Mouse (Mus musculus): Measurements from ENCODE around the gene Tbata. TPM values are rescaled to one million over a fixed set of nuclear protein-coding genes. Genes with fewer than 3 reads are reported as not detected.

Gene Tbata
- not detected in 2 replicates for polyA plus RNA-seq (2014; fragmentation: Nextera tagmentation; extraction: Ambion mirVana)

DNA sequence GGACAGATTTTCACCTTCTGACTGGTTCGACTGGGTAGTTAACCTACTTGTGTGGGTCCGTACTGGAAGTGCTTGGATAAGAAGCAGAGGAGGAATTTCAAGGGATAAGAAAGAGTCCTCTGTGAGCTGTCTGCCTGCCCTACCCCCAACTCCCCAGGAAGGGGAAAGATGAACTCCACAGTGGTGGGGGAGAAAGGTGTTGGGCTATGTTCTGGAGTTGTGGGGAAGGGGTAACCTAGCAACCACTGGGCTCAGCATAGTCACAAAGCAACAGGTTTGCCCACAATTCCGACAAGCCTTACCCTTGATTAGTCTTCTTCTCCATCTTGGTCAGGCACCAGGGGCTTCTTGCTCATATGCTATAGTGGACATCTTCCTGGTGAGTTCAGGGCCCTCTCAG, at the start of gene Tbata:
Tbata (plus strand) TSS at position 301 of the 400 bp plus-strand sequence.
- Histone ChIP-seq H3K4me2 (ENCODE audit: low read depth) (no peak within 1 kb of the TSS), H3K4me1 (ENCODE audit: control insufficient read depth, insufficient read depth, low read length) (no peaks in the 10 kb centered on the region), H3K9ac (ENCODE audit: low read length) (no peak within 1 kb of the TSS), H3K9me3 (ENCODE audit: control insufficient read depth, low read length) (no peaks in the 10 kb centered on the region), H3K27ac (ENCODE audit: low read depth, low read length) (no peak within 1 kb of the TSS), H3K36me3 (ENCODE audit: control insufficient read depth, insufficient read depth, low read length) (no peaks in the 10 kb centered on the region), H3K27me3 (ENCODE audit: control insufficient read depth, insufficient read depth, low read length) (no peaks in the 10 kb centered on the region), H3K4me3 (ENCODE audit: low read depth, low read length) (no peak within 1 kb of the TSS)
- ATAC-seq (ENCODE audit: insufficient read depth, low FRiP score, low TSS enrichment) (no peak), DNase-seq (ENCODE audit: low spot score) (no peak)
- WGBS, result 64% methylated on average over 3 of the region's 3 CpGs

DNA sequence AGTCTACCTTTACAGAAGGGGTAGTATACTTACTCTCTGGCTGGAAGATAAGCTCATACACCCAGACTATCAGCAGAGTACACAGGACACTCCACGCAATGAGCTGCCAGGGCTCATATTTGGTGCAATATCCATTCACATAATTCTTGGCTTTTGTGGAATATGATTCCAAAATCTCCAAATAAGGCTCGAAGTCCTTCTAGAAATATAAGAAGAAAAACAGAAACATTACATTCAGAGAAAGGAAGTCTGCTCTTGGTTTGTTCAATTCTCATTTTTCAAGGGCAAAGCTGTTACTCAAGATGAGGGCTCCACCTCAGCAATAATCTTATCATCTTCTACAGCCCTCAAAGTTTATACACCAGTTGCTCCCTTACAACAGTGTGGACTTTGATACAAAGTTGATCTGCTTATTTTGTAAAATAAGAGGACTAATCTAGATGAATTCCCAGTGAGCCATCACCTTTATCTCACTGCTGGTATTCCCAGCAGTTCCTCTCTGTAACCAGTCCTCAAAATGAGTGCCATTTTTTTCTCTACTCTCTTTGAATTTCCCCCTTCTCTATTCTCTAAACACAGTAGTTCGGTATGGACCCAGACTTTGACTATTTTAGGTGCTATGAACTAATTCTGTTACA, 48.4 kb upstream of the Tbata start:
- ATAC-seq (ENCODE audit: insufficient read depth, low FRiP score, low TSS enrichment) (no peak), DNase-seq (ENCODE audit: low spot score) (no peak)
- 96% methylated on average over 3 of the region's 3 CpGs for WGBS
- H3K4me3 ChIP-seq (ENCODE audit: low read depth, low read length), result no peak overlapping the region
- H3K27me3 ChIP-seq (ENCODE audit: control insufficient read depth, insufficient read depth, low read length), result no peaks in the 10 kb centered on the region
- H3K9me3 ChIP-seq (ENCODE audit: control insufficient read depth, low read length), result no peaks in the 10 kb centered on the region
- H3K9ac ChIP-seq (ENCODE audit: low read length), result no peak overlapping the region
- no peaks in the 10 kb centered on the region for H3K36me3 ChIP-seq (ENCODE audit: control insufficient read depth, insufficient read depth, low read length)
- no peak overlapping the region for H3K27ac ChIP-seq (ENCODE audit: low read depth, low read length)
- H3K4me1 ChIP-seq (ENCODE audit: control insufficient read depth, insufficient read depth, low read length), result no peaks in the 10 kb centered on the region
- H3K4me2 ChIP-seq (ENCODE audit: low read depth), result no peak overlapping the region

DNA sequence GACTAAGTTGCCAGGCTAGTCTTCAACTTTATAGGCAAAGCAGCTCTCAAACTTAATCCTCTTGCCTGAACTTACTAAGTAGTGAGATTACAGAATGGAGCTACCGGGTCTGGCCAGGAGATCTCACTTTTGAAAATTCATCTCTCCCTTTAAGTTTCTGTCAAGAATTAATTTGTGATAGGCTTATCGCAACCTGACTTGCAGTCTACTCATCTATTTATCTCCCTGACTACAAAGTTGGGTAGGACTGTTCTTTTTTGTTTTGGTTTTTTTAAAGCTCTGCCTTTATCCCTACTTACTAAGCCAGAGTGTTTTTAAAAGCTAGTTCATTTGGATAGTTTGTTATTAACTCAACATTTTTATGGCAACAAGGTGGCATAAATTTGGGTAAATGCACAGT, 47.3 kb upstream of the Tbata start:
- H3K4me2 ChIP-seq (ENCODE audit: low read depth), result no peak overlapping the region
- 94% methylated on average over 2 of the region's 2 CpGs for WGBS

DNA sequence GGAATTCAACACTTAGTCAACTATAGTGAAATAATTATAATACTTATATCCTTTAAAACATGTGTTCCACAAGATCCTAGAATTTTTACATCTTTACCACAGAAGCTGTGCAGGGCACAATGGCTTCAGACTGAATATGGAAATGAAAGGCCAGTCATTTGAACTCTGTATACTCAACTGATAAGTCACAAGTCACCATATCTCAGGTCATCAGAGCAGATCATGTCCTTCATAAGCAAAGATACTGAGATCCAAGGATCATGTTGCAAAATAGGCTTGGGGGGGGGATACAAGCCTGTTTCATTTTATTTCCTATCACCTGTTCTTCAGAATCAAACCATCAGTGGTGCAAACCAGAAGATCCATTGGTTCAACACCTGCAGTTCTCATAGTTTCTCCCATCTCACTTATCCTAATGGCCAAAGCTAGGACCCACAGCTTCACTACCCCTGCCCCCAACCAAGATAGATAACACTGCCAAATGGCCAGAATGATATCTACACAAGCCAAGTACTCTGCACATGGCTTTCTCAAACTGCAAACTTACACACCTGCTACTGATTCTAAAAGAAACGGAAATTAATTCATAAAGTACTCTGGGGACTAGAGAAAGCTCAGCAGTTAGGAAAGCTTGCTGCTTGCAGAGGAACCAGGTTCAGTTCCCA, 42.9 kb upstream of the Tbata start:
- Histone ChIP-seq H3K9ac (ENCODE audit: low read length) (no peak overlapping the region), H3K9me3 (ENCODE audit: control insufficient read depth, low read length) (no peaks in the 10 kb centered on the region), H3K27ac (ENCODE audit: low read depth, low read length) (no peak overlapping the region), H3K4me3 (ENCODE audit: low read depth, low read length) (no peak overlapping the region), H3K27me3 (ENCODE audit: control insufficient read depth, insufficient read depth, low read length) (no peaks in the 10 kb centered on the region), H3K4me2 (ENCODE audit: low read depth) (no peak overlapping the region), H3K4me1 (ENCODE audit: control insufficient read depth, insufficient read depth, low read length) (no peaks in the 10 kb centered on the region), H3K36me3 (ENCODE audit: control insufficient read depth, insufficient read depth, low read length) (no peaks in the 10 kb centered on the region)
- ATAC-seq (ENCODE audit: insufficient read depth, low FRiP score, low TSS enrichment) (no peak), DNase-seq (ENCODE audit: low spot score) (no peak)
- WGBS, result 89% methylated on average over 1 of the region's 1 CpGs

More for the DNA sequence above, 47.3 kb upstream of the Tbata start:
- DNase-seq (ENCODE audit: low spot score) (no peak), ATAC-seq (ENCODE audit: insufficient read depth, low FRiP score, low TSS enrichment) (no peak)
- Histone ChIP-seq H3K4me3 (ENCODE audit: low read depth, low read length) (no peak overlapping the region), H3K9ac (ENCODE audit: low read length) (no peak overlapping the region), H3K27me3 (ENCODE audit: control insufficient read depth, insufficient read depth, low read length) (no peaks in the 10 kb centered on the region), H3K36me3 (ENCODE audit: control insufficient read depth, insufficient read depth, low read length) (no peaks in the 10 kb centered on the region), H3K4me1 (ENCODE audit: control insufficient read depth, insufficient read depth, low read length) (no peaks in the 10 kb centered on the region), H3K27ac (ENCODE audit: low read depth, low read length) (no peak overlapping the region), H3K9me3 (ENCODE audit: control insufficient read depth, low read length) (no peaks in the 10 kb centered on the region)

DNA sequence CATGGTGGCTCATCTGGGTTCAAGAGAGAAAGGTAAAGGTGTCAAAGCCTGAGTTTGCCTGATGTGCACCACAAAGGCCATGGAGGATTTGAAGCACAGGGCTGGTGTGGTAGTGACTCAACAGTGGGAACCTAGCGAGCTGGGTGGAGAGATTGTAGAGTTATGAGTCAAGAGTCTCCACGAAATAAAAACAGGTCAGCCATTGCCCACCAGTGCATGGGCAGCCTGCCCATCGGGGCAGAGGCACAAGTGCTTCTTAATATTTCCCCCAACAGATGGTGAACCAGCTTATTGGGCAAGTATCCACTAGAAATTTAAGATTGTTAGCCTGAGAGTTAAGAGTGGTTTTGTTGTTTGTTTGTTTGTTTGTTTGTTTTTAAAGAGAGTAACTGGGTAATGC, 40.8 kb upstream of the Tbata start:
- DNase-seq (ENCODE audit: low spot score) (no peak), ATAC-seq (ENCODE audit: insufficient read depth, low FRiP score, low TSS enrichment) (no peak)
- no peak overlapping the region for H3K4me2 ChIP-seq (ENCODE audit: low read depth)
- H3K9ac ChIP-seq (ENCODE audit: low read length), result no peak overlapping the region
- no peak overlapping the region for H3K4me3 ChIP-seq (ENCODE audit: low read depth, low read length)
- H3K4me1 ChIP-seq (ENCODE audit: control insufficient read depth, insufficient read depth, low read length), result no peaks in the 10 kb centered on the region
- no peaks in the 10 kb centered on the region for H3K9me3 ChIP-seq (ENCODE audit: control insufficient read depth, low read length)
- H3K27me3 ChIP-seq (ENCODE audit: control insufficient read depth, insufficient read depth, low read length), result no peaks in the 10 kb centered on the region
- H3K27ac ChIP-seq (ENCODE audit: low read depth, low read length), result no peak overlapping the region
- H3K36me3 ChIP-seq (ENCODE audit: control insufficient read depth, insufficient read depth, low read length), result no peaks in the 10 kb centered on the region
- WGBS, result 83% methylated on average over 3 of the region's 3 CpGs

GRCm38 (mm10) chr10:61134041-61134440, 37.7 kb upstream of the Tbata start:
- H3K9ac ChIP-seq (ENCODE audit: low read length), result no peak overlapping the region
- no peaks in the 10 kb centered on the region for H3K4me1 ChIP-seq (ENCODE audit: control insufficient read depth, insufficient read depth, low read length)
- ATAC-seq (ENCODE audit: insufficient read depth, low FRiP score, low TSS enrichment) (no peak), DNase-seq (ENCODE audit: low spot score) (no peak)
- no peaks in the 10 kb centered on the region for H3K27me3 ChIP-seq (ENCODE audit: control insufficient read depth, insufficient read depth, low read length)
- 86% methylated on average over 4 of the region's 4 CpGs for WGBS
- no peak overlapping the region for H3K4me3 ChIP-seq (ENCODE audit: low read depth, low read length)
- no peaks in the 10 kb centered on the region for H3K36me3 ChIP-seq (ENCODE audit: control insufficient read depth, insufficient read depth, low read length)
- H3K9me3 ChIP-seq (ENCODE audit: control insufficient read depth, low read length), result no peaks in the 10 kb centered on the region
- H3K27ac ChIP-seq (ENCODE audit: low read depth, low read length), result no peak overlapping the region
- H3K4me2 ChIP-seq (ENCODE audit: low read depth), result no peak overlapping the region

GRCm38 (mm10) chr10:61135226-61135839, 36.4 kb upstream of the Tbata start:
- H3K27ac ChIP-seq (ENCODE audit: low read depth, low read length), result no peak overlapping the region
- no peak overlapping the region for H3K4me3 ChIP-seq (ENCODE audit: low read depth, low read length)
- no peaks in the 10 kb centered on the region for H3K9me3 ChIP-seq (ENCODE audit: control insufficient read depth, low read length)
- no peaks in the 10 kb centered on the region for H3K36me3 ChIP-seq (ENCODE audit: control insufficient read depth, insufficient read depth, low read length)
- no peaks in the 10 kb centered on the region for H3K4me1 ChIP-seq (ENCODE audit: control insufficient read depth, insufficient read depth, low read length)
- no peak overlapping the region for H3K9ac ChIP-seq (ENCODE audit: low read length)
- H3K27me3 ChIP-seq (ENCODE audit: control insufficient read depth, insufficient read depth, low read length), result no peaks in the 10 kb centered on the region
- no peak overlapping the region for H3K4me2 ChIP-seq (ENCODE audit: low read depth)
- ATAC-seq (ENCODE audit: insufficient read depth, low FRiP score, low TSS enrichment) (no peak), DNase-seq (ENCODE audit: low spot score) (no peak)
- WGBS, result 68% methylated on average over 3 of the region's 3 CpGs

- H3K9ac ChIP-seq (ENCODE audit: low read length), result no peak overlapping the region
- WGBS, result 78% methylated on average over 1 of the region's 1 CpGs
- no peaks in the 10 kb centered on the region for H3K9me3 ChIP-seq (ENCODE audit: control insufficient read depth, low read length)
- no peak overlapping the region for H3K4me2 ChIP-seq (ENCODE audit: low read depth)
- no peaks in the 10 kb centered on the region for H3K4me1 ChIP-seq (ENCODE audit: control insufficient read depth, insufficient read depth, low read length)
- H3K27ac ChIP-seq (ENCODE audit: low read depth, low read length), result no peak overlapping the region
- no peaks in the 10 kb centered on the region for H3K27me3 ChIP-seq (ENCODE audit: control insufficient read depth, insufficient read depth, low read length)
- no peak for ATAC-seq (ENCODE audit: insufficient read depth, low FRiP score, low TSS enrichment)
- DNase-seq (ENCODE audit: low spot score), result no peak
- no peaks in the 10 kb centered on the region for H3K36me3 ChIP-seq (ENCODE audit: control insufficient read depth, insufficient read depth, low read length)
- no peak overlapping the region for H3K4me3 ChIP-seq (ENCODE audit: low read depth, low read length)
These were observed 34.2 kb upstream of the Tbata start for GRCm38 (mm10) chr10:61137567-61137966.

DNA sequence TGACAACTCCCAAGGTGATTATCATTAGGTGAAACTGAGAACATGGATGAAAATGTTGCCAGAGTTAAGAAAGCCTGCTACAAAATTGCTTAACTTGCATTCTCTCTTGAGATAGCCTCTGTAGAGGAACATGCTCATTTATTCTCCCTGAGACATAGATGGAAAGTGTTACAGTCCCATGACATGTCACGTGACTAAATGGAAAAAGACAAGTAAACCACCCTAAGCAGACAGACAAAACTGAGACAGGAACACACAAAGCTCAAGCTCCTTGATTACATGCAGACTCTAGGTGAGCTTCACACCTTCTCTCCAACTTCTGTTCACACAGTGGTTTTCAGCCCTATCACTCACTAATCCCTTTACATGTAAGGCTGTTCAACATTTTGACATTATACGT, 28.4 kb upstream of the Tbata start:
- Histone ChIP-seq H3K4me1 (ENCODE audit: control insufficient read depth, insufficient read depth, low read length) (0 out of 2 replicates have a peak, but pooled peaks cover 2% of the 10 kb centered on the region), H3K27ac (ENCODE audit: low read depth, low read length) (no peak overlapping the region), H3K9ac (ENCODE audit: low read length) (no peak overlapping the region), H3K36me3 (ENCODE audit: control insufficient read depth, insufficient read depth, low read length) (no peaks in the 10 kb centered on the region), H3K4me3 (ENCODE audit: low read depth, low read length) (no peak overlapping the region), H3K4me2 (ENCODE audit: low read depth) (no peak overlapping the region), H3K9me3 (ENCODE audit: control insufficient read depth, low read length) (no peaks in the 10 kb centered on the region), H3K27me3 (ENCODE audit: control insufficient read depth, insufficient read depth, low read length) (no peaks in the 10 kb centered on the region)
- ATAC-seq (ENCODE audit: insufficient read depth, low FRiP score, low TSS enrichment) (no peak), DNase-seq (ENCODE audit: low spot score) (no peak)
- 92% methylated on average over 2 of the region's 2 CpGs for WGBS
